Mouse (Mus musculus) midbrain, embryonic 14.5 days (tissue): ENCODE data around the gene Mrps34. TPM values are rescaled to one million over a fixed set of nuclear protein-coding genes. Genes with fewer than 3 reads are reported as not detected.

Experiments used
- ATAC-seq: fragments of 200-750 bp; cut with Nextera tagmentation; 2 replicates; pipeline ENCODE4 v1.8.0; 2017; ENCODE audit warnings: moderate number of reproducible peaks, moderate library complexity; ENCODE audit not compliant: low FRiP score, low TSS enrichment
- DNase-seq: peaks from one replicate; pipeline ENCODE4 v3.0.0-alpha.2; 2015
- H3K27ac ChIP-seq: fragments of 300-500 bp; sonication (generic); replicated peaks from 2 replicates; pipeline ENCODE4 v1.5.1; 2014; ENCODE audit warnings: mild to moderate bottlenecking, low read depth, low read length, moderate library complexity
- H3K27me3 ChIP-seq: fragments of 300-500 bp; sonication (generic); 2 replicates; pipeline ENCODE4 v1.6.1; 2014; ENCODE audit warnings: low read length, control low read depth, mixed read lengths; ENCODE audit not compliant: control insufficient read depth, insufficient read depth
- H3K36me3 ChIP-seq: fragments of 300-500 bp; sonication (generic); 2 replicates; pipeline ENCODE4 v1.6.1; 2014; ENCODE audit warnings: low read length, control low read depth; ENCODE audit not compliant: control insufficient read depth, insufficient read depth
- H3K4me1 ChIP-seq: fragments of 300-500 bp; sonication (generic); 2 replicates; pipeline ENCODE4 v1.6.1; 2014; ENCODE audit warnings: mild to moderate bottlenecking, antibody characterized with exemption, low read length, control low read depth; ENCODE audit not compliant: control insufficient read depth, insufficient read depth
- H3K4me2 ChIP-seq: fragments of 300-500 bp; sonication (generic); 2 replicates; pipeline ENCODE4 v1.6.1; 2014; ENCODE audit warnings: mild to moderate bottlenecking, low read length, moderate library complexity
- H3K4me3 ChIP-seq: fragments of 300-500 bp; sonication (generic); replicated peaks from 2 replicates; pipeline ENCODE4 v1.5.1; 2014; ENCODE audit warnings: low read depth, low read length
- H3K9ac ChIP-seq: fragments of 300-500 bp; sonication (generic); replicated peaks from 2 replicates; pipeline ENCODE4 v1.6.1; 2014; ENCODE audit warnings: mild to moderate bottlenecking, low read length, moderate library complexity
- H3K9me3 ChIP-seq: fragments of 300-500 bp; sonication (generic); 2 replicates; pipeline ENCODE4 v1.6.1; 2016; ENCODE audit warnings: low read length, control low read depth, mixed read lengths; ENCODE audit not compliant: control insufficient read depth
- WGBS: fragments of 180-500 bp; shearing (Covaris S2); extraction: QIAGEN DNeasy Blood & Tissue Kit; methylation state at CpG from one replicate; pipeline ENCODE4 v1.1.7; 2014; 5-methylcytosine and 5-hydroxymethylcytosine counted together
- polyA plus RNA-seq: library from polyadenylated mRNA; unstranded; fragments of >200 nt; fragmentation: Nextera tagmentation; extraction: Ambion mirVana; gene quantifications from 2 replicates; pipeline ENCODE4 v1.2.1, GENCODE M21; 2014

Mrps34 gene
- polyA plus RNA-seq, 1 experiment from 2014 or later = 74.7 TPM

DNA sequence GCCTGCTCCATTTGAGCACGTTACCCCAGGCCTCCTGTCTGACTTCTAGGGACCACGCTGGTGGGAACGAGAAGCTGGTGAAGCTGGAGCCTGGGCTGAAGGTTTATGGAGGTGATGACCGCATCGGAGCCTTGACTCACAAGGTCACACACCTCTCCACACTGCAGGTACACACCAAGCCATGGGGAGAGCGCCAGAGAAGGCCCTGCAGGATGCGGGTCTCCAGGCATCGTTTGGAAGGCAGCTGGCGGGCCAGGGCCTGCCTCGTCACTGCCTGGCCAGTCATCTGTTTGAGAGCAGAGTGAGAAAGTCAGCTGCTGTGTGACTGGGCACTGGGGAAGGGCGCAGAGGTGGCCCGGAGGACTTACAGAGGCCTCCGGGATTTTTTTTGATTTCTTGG, 38.3 kb upstream of the Mrps34 start:
- no peak overlapping the region for H3K9ac ChIP-seq
- H3K36me3 ChIP-seq = peaks cover 64% of the 10 kb centered on the region
- 93% methylated on average over 13 of the region's 13 CpGs for WGBS
- no peaks in the 10 kb centered on the region for H3K4me1 ChIP-seq
- no peak overlapping the region for H3K4me3 ChIP-seq
- no peak overlapping the region for H3K27ac ChIP-seq
- no peak overlapping the region for H3K4me2 ChIP-seq
- no peak for ATAC-seq
- H3K27me3 ChIP-seq = no peaks in the 10 kb centered on the region; the same call in 1 of the 2 replicates
- DNase-seq = no peak
- no peaks in the 10 kb centered on the region for H3K9me3 ChIP-seq

DNA sequence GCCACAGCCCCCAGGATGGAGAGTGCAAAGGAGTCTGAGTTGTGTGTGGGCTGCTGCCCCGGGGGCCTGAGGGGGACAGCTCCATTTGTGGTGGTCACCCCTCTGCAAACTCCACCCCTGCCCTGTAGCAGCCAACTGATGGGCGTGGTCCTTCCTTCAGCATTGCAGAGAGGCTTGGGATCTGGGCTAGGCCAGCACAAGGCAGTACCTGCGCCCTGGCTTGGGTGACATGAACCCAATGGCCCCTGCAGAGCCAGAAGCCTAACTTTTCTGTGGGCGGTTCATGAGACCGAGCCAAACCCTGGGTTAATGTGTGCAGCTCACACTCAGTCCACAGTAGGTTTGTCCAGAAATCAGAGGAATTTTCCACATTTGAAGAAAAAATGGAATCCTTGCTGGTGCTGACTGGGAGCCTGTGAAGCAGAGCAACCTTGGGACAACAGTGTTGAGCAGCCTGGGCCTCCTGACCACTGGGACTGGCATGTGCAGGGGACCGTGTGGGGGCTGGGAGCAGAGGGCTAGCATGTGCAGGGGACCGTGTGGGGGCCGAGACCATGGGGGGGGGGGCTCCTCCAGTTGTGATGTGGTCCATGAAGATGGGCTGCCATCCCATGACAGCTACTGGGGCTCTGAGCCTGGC, 37.0 kb upstream of the Mrps34 start:
- Histone ChIP-seq H3K36me3 (peaks cover 73% of the 10 kb centered on the region), H3K27me3 (no peaks in the 10 kb centered on the region), H3K27ac (no peak overlapping the region), H3K4me1 (no peaks in the 10 kb centered on the region), H3K4me2 (no peak overlapping the region), H3K9me3 (no peaks in the 10 kb centered on the region), H3K9ac (no peak overlapping the region), H3K4me3 (no peak overlapping the region)
- ATAC-seq (no peak), DNase-seq (no peak)
- WGBS = 88% methylated on average over 8 of the region's 8 CpGs

DNA sequence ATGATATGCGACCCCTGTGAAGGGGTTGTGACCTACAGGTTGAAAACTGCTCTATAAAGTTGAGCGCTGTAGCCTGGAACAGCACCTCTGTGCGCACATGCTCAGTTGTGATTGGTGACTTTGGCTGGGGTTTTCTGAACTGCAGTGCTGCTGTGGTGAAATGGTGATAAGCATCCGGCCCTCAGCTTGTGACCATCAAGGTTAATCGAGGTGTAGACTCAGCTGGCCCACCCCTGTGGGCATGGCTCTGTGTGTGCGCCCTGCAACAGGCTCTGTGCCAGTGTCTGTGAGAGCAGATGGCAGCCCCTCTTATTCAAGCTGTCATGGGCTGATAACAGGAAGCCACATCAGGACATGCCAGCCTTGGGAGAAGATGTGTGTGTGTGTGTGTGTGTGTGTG, 35.9 kb upstream of the Mrps34 start:
- Histone ChIP-seq H3K4me2 (no peak overlapping the region), H3K27ac (no peak overlapping the region), H3K9me3 (no peaks in the 10 kb centered on the region), H3K4me3 (no peak overlapping the region), H3K4me1 (no peaks in the 10 kb centered on the region), H3K9ac (no peak overlapping the region), H3K36me3 (peaks cover 72% of the 10 kb centered on the region), H3K27me3 (no peaks in the 10 kb centered on the region)
- DNase-seq (no peak), ATAC-seq (no peak)
- 90% methylated on average over 6 of the region's 6 CpGs for WGBS

DNA sequence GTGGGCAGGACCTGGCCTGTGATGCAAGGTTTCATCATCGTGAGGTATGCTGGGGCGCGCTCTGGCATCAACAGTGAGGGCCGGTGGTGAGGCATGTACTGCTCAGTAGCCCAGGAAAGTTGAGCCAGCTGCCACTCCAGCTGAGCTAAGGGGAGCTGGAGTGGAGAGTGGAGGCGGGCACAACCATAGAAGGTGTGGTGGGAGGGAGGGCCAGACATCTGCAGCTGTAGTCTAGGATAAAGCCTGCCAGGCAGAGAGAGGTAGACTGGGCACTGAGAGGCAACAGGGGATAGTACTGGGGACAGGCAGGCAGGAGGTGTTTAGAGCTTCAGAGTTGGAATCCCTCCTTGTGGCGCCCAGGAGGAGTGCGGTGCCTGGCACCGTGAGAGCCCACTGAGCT, 34.8 kb upstream of the Mrps34 start:
- H3K4me1 ChIP-seq = no peaks in the 10 kb centered on the region
- no peaks in the 10 kb centered on the region for H3K9me3 ChIP-seq
- WGBS = 91% methylated on average over 8 of the region's 8 CpGs
- H3K4me3 ChIP-seq = no peak overlapping the region
- no peak for DNase-seq
- ATAC-seq = no peak
- H3K36me3 ChIP-seq = peaks cover 76% of the 10 kb centered on the region
- no peaks in the 10 kb centered on the region for H3K27me3 ChIP-seq
- H3K4me2 ChIP-seq = no peak overlapping the region
- no peak overlapping the region for H3K27ac ChIP-seq
- no peak overlapping the region for H3K9ac ChIP-seq

DNA sequence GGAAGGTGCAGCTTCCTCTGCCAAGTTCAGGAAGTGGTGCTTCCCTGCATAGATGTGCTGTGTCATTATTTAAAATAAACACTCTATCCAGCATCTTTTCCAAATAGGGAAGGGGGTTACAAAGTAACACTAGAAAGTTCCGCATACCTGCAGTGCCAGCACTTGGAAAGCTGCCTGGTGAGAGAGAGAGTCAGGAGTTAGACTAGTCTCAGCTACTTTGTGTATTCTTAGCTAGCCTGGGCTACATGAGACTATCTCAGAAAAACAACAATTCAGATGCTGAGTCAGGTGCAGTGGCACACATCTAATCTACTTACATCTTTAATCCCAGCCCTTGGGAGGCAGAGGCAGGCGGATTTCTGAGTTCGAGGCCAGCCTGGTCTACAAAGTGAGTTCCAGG, 33.1 kb upstream of the Mrps34 start:
- DNase-seq (no peak), ATAC-seq (no peak)
- Histone ChIP-seq H3K4me3 (no peak overlapping the region), H3K9me3 (no peaks in the 10 kb centered on the region), H3K9ac (no peak overlapping the region), H3K4me1 (no peaks in the 10 kb centered on the region), H3K27ac (no peak overlapping the region), H3K36me3 (peaks cover 69% of the 10 kb centered on the region), H3K4me2 (no peak overlapping the region), H3K27me3 (no peaks in the 10 kb centered on the region)
- WGBS = 96% methylated on average over 3 of the region's 3 CpGs

DNA sequence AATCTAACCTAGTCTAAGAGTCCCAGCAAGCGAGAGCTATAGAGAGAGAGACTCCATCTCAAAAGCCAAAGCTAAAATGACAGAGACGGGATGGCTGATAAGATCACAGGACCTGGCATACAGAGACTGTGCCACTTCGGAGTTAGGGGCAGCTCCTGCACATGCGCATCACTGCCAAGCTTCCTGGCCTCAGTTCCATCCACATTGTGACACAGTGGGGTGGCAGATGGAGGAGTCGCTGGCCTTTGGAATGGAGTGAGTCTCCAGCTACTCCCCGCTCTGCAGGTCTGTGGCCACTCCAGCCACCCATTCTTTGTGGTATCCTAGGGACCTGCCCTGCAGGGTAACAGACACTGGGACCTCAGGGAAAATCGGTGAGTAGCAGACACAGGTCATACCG, 29.1 kb upstream of the Mrps34 start, which contains the start of gene Igfals:
TSS of gene Igfals (plus strand) at position 222 of the 400 bp plus-strand sequence.
- H3K9me3 ChIP-seq = no peaks in the 10 kb centered on the region
- no peaks in the 10 kb centered on the region for H3K27me3 ChIP-seq
- DNase-seq = no peak
- ATAC-seq = no peak
- no peak within 1 kb of the TSS for H3K4me3 ChIP-seq
- 85% methylated on average over 8 of the region's 8 CpGs for WGBS
- no peaks in the 10 kb centered on the region for H3K4me1 ChIP-seq
- peaks cover 47% of the 10 kb centered on the region for H3K36me3 ChIP-seq
- H3K27ac ChIP-seq = no peak within 1 kb of the TSS
- H3K4me2 ChIP-seq = no peak within 1 kb of the TSS
- H3K9ac ChIP-seq = no peak within 1 kb of the TSS

DNA sequence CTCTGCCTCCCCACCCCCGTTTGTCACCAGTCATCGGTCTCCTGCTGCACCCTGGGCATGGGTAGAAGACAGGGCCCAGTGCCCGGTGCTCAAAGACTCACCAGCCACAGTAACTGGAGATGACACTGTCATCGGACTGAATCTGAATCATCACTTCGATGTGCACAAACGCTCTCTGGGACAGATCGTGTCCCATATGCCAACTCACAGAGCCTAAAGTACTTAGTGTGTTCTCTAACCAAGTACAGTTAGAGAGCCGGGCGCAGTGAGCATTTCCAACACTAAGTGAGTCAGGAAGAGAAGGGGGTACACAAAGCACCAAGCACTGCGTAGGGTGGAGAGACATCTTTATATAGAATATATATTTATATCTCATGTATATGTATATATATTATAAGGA, 27.0 kb upstream of the Mrps34 start:
- ATAC-seq (no peak), DNase-seq (no peak)
- Histone ChIP-seq H3K4me1 (no peaks in the 10 kb centered on the region), H3K4me2 (no peak overlapping the region), H3K27ac (no peak overlapping the region), H3K27me3 (no peaks in the 10 kb centered on the region), H3K36me3 (peaks cover 27% of the 10 kb centered on the region), H3K4me3 (no peak overlapping the region), H3K9me3 (no peaks in the 10 kb centered on the region), H3K9ac (no peak overlapping the region)
- 91% methylated on average over 10 of the region's 10 CpGs for WGBS

DNA sequence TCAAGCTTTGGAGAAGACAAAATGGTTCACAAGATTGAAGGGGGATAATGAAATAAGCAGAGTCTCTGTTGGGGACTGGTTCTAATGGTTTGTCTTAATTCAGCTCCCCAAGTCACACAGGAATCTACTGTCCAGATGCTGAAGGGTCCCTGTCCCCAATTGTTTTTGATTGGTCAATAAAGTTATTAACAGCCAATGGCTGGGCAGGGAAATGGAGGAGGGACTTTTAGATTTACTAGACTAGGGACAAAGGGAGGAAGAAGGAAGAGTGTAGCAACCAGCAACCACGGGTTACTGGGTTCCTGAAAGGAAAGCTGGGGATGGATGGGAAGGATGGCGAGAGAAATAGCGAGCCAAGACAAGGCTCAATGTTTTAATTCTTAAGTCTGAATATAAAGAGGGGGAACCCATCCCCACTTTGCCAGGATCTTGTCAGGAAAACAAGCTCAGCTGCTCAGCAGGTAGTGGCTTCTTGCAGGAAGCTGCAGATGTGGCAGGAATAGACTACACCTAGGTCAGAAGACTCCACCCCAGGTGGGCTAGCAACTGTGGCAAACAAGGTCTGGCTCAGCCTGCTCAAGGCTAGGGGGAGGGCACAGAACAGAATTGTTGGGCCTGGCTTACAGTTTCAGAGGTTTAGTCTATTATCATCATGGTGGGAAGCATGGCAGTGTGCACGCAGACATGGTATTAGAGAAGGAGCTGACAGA, 21.1 kb upstream of the Mrps34 start:
- Histone ChIP-seq H3K36me3 (no peaks in the 10 kb centered on the region), H3K27me3 (no peaks in the 10 kb centered on the region), H3K9me3 (no peaks in the 10 kb centered on the region), H3K9ac (no peak overlapping the region), H3K27ac (no peak overlapping the region), H3K4me1 (no peaks in the 10 kb centered on the region), H3K4me2 (no peak overlapping the region), H3K4me3 (no peak overlapping the region)
- WGBS = 59% methylated on average over 4 of the region's 4 CpGs
- no peak for ATAC-seq
- DNase-seq = no peak

DNA sequence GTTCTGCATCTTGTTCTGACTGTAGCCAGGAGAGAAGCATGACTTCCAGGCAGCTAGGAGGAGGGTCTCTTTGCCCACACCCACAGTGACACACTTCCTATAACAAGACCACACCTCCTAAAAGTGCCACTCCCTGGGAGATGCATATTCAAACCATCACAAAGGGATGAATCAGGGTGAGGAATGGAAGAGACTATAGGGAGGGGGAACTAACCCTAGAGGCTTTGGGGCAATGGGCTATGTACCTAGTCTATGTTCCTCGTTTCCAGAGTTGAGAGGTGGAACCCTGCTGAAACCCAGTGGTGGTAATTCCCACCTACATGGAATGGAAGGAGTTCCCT, 20.5 kb upstream of the Mrps34 start:
- no peak overlapping the region for H3K27ac ChIP-seq
- 33% methylated on average over 1 of the region's 1 CpGs for WGBS
- ATAC-seq (no peak), DNase-seq (no peak)
- no peaks in the 10 kb centered on the region for H3K27me3 ChIP-seq
- no peaks in the 10 kb centered on the region for H3K4me1 ChIP-seq
- no peak overlapping the region for H3K9ac ChIP-seq
- no peak overlapping the region for H3K4me2 ChIP-seq
- H3K9me3 ChIP-seq = no peaks in the 10 kb centered on the region
- H3K36me3 ChIP-seq = no peaks in the 10 kb centered on the region
- H3K4me3 ChIP-seq = no peak overlapping the region
